Mouse (Mus musculus): ENCODE data around the gene Adgrf2. TPM values are rescaled to one million over a fixed set of nuclear protein-coding genes. Genes with fewer than 3 reads are reported as not detected.

Adgrf2 gene
- polyA plus RNA-seq, 1 experiment from 2014 or later: 0.07 TPM

Other genes starting within 250 kb of the Adgrf2 start
- not detected in 2 replicates for gene Opn5, start 130.8 kb downstream of the Adgrf2 start, polyA plus RNA-seq (2015; fragmentation: Nextera tagmentation; extraction: Ambion mirVana)
- 0.21 and 0.34 TPM in 2 replicates for gene Adgrf4, start 49.9 kb downstream of the Adgrf2 start, polyA plus RNA-seq (2015; fragmentation: Nextera tagmentation; extraction: Ambion mirVana)
- 15.0 and 19.8 TPM in 2 replicates for gene Cd2ap, start 134.5 kb upstream of the Adgrf2 start, polyA plus RNA-seq (2015; fragmentation: Nextera tagmentation; extraction: Ambion mirVana)

Measured in thymus, postnatal 0 days (tissue).